Mouse (Mus musculus): ENCODE measurements at regions not wholly inside any gene's neighbourhood (a gene's known extent, or its start where the extent isn't known, plus 50 kb on each side); places are given as distances from the start of the nearest gene placed in this dataset.

DNA sequence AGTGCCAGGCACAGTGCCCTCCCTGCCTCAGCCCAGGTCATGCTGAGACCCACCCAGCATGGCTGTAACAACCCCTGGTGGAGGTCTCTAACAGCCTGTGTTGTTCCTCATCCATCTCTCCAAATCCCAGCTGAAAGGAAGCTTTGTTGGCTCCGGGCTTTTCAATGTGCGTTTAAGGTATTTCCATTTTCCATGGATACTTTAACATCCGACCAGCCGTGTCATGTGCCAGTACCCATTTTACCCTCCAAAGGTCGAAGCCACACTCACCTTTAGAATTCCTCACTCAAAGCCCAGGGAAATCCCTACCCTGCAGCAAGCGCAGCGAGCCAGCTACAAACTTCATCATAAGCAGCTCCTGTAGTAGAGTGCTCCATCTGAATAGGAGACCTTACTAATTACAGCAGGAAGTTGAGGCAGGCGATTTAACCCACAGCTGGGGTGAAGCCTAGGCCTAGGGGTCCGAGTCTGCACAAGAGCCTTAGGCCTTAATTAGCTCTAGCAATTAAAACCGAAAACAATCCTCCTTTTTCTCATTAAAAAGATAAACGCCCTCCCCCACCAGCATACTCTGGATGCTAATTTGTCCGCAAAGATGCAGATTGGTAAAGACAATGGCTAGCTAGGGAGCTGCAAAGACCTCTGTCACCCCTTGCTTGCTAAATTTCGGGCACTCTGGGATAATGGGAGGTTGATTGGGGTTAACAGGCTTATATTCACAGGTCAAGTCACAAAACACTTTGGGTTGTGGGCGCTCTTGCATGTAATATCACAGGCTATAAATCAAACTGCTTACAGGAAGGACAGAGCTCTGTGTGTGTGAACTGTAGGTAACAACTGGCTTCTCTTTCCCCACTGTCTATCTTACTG lies 171.2 kb downstream of the Pmp22 start:
- Histone ChIP-seq H3K4me1 (replicated peaks; ENCODE audit: control insufficient read depth, insufficient read depth, low read length) (no peaks in the 10 kb centered on the region), H3K9ac (ENCODE audit: low read depth, low read length) (no peak overlapping the region), H3K9me3 (ENCODE audit: control insufficient read depth) (no peaks in the 10 kb centered on the region), H3K4me3 (ENCODE audit: low read depth, low read length) (no peak overlapping the region), H3K27ac (ENCODE audit: low read depth, low read length) (no peak overlapping the region), H3K27me3 (replicated peaks; ENCODE audit: control insufficient read depth, insufficient read depth, low read length) (no peaks in the 10 kb centered on the region), H3K4me2 (replicated peaks; ENCODE audit: low read depth) (no peak overlapping the region), H3K36me3 (ENCODE audit: control insufficient read depth, insufficient read depth) (no peaks in the 10 kb centered on the region)
- no peak for TF ChIP-seq CTCF (IDR thresholded peaks at IDR 0.05; ENCODE audit: low read depth)
- WGBS, result 71% methylated on average over 14 of the region's 14 CpGs
- ATAC-seq, result no peak

- no peak overlapping the region for H3K27ac ChIP-seq (ENCODE audit: low read depth, low read length)
- no peaks in the 10 kb centered on the region for H3K27me3 ChIP-seq (replicated peaks; ENCODE audit: control insufficient read depth, insufficient read depth, low read length)
- WGBS, result 85% methylated on average over 4 of the region's 4 CpGs
- no peak overlapping the region for H3K9ac ChIP-seq (ENCODE audit: low read depth, low read length)
- no peaks in the 10 kb centered on the region for H3K9me3 ChIP-seq (ENCODE audit: control insufficient read depth)
- H3K4me2 ChIP-seq (replicated peaks; ENCODE audit: low read depth), result no peak overlapping the region
- no peaks in the 10 kb centered on the region for H3K36me3 ChIP-seq (ENCODE audit: control insufficient read depth, insufficient read depth)
- H3K4me1 ChIP-seq (replicated peaks; ENCODE audit: control insufficient read depth, insufficient read depth, low read length), result no peaks in the 10 kb centered on the region
- no peak for TF ChIP-seq CTCF (IDR thresholded peaks at IDR 0.05; ENCODE audit: low read depth)
- no peak overlapping the region for H3K4me3 ChIP-seq (ENCODE audit: low read depth, low read length)
- ATAC-seq, result no peak
Measured at GRCm38 (mm10) chr11:63325166-63325565, 196.4 kb downstream of the Pmp22 start.

GRCm38 (mm10) chr11:63326864-63327263 lies 198.1 kb downstream of the Pmp22 start:
- no peaks in the 10 kb centered on the region for H3K4me1 ChIP-seq (replicated peaks; ENCODE audit: control insufficient read depth, insufficient read depth, low read length)
- no peak overlapping the region for H3K9ac ChIP-seq (ENCODE audit: low read depth, low read length)
- no peak for TF ChIP-seq CTCF (IDR thresholded peaks at IDR 0.05; ENCODE audit: low read depth)
- H3K27ac ChIP-seq (ENCODE audit: low read depth, low read length), result no peak overlapping the region
- ATAC-seq, result no peak
- H3K36me3 ChIP-seq (ENCODE audit: control insufficient read depth, insufficient read depth), result no peaks in the 10 kb centered on the region
- no peak overlapping the region for H3K4me3 ChIP-seq (ENCODE audit: low read depth, low read length)
- 60% methylated on average over 5 of the region's 5 CpGs for WGBS
- H3K27me3 ChIP-seq (replicated peaks; ENCODE audit: control insufficient read depth, insufficient read depth, low read length), result no peaks in the 10 kb centered on the region
- H3K4me2 ChIP-seq (replicated peaks; ENCODE audit: low read depth), result no peak overlapping the region
- no peaks in the 10 kb centered on the region for H3K9me3 ChIP-seq (ENCODE audit: control insufficient read depth)

GRCm38 (mm10) chr11:63337503-63337902 lies 208.7 kb downstream of the Pmp22 start:
- 63% methylated on average over 9 of the region's 9 CpGs for WGBS
- Histone ChIP-seq H3K9ac (ENCODE audit: low read depth, low read length) (no peak overlapping the region), H3K27ac (ENCODE audit: low read depth, low read length) (no peak overlapping the region)

DNA sequence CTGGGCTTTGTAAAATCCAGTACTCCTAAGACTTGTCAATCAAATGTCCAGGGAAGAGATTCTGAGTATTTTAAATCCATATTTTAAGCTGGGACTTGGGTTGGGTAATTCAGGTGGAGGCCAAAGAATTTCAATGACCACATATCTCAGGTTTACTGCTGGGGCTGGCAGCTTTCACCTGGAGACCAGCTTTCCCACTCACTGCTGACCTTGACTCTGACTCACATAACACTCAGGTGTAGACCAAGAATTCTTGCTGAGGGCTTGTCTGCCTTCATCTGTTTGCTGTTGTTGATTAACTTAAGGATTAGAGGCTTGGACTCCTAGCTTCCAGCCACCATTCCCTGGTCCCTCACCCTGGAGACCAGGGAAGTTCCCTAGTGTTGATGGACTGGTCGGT lies 209.5 kb downstream of the Pmp22 start:
- TF ChIP-seq CTCF (IDR thresholded peaks at IDR 0.05; ENCODE audit: low read depth), result no peak
- Histone ChIP-seq H3K4me2 (replicated peaks; ENCODE audit: low read depth) (no peak overlapping the region), H3K27me3 (replicated peaks; ENCODE audit: control insufficient read depth, insufficient read depth, low read length) (no peaks in the 10 kb centered on the region), H3K36me3 (ENCODE audit: control insufficient read depth, insufficient read depth) (no peaks in the 10 kb centered on the region), H3K4me3 (ENCODE audit: low read depth, low read length) (no peak overlapping the region), H3K4me1 (replicated peaks; ENCODE audit: control insufficient read depth, insufficient read depth, low read length) (no peaks in the 10 kb centered on the region), H3K9me3 (ENCODE audit: control insufficient read depth) (no peaks in the 10 kb centered on the region), H3K9ac (ENCODE audit: low read depth, low read length) (no peak overlapping the region), H3K27ac (ENCODE audit: low read depth, low read length) (no peak overlapping the region)
- WGBS, result 76% methylated on average over 1 of the region's 1 CpGs
- ATAC-seq, result no peak

More at GRCm38 (mm10) chr11:63337503-63337902, 208.7 kb downstream of the Pmp22 start:
- no peak for TF ChIP-seq CTCF (IDR thresholded peaks at IDR 0.05; ENCODE audit: low read depth)
- Histone ChIP-seq H3K4me2 (replicated peaks; ENCODE audit: low read depth) (no peak overlapping the region), H3K36me3 (ENCODE audit: control insufficient read depth, insufficient read depth) (no peaks in the 10 kb centered on the region), H3K4me3 (ENCODE audit: low read depth, low read length) (no peak overlapping the region), H3K4me1 (replicated peaks; ENCODE audit: control insufficient read depth, insufficient read depth, low read length) (no peaks in the 10 kb centered on the region), H3K27me3 (replicated peaks; ENCODE audit: control insufficient read depth, insufficient read depth, low read length) (no peaks in the 10 kb centered on the region), H3K9me3 (ENCODE audit: control insufficient read depth) (no peaks in the 10 kb centered on the region)
- ATAC-seq, result no peak

- Histone ChIP-seq H3K4me3 (ENCODE audit: low read depth, low read length) (no peak overlapping the region), H3K9me3 (ENCODE audit: control insufficient read depth) (no peaks in the 10 kb centered on the region), H3K9ac (ENCODE audit: low read depth, low read length) (no peak overlapping the region), H3K4me1 (replicated peaks; ENCODE audit: control insufficient read depth, insufficient read depth, low read length) (no peaks in the 10 kb centered on the region), H3K4me2 (replicated peaks; ENCODE audit: low read depth) (no peak overlapping the region), H3K36me3 (ENCODE audit: control insufficient read depth, insufficient read depth) (no peaks in the 10 kb centered on the region), H3K27me3 (replicated peaks; ENCODE audit: control insufficient read depth, insufficient read depth, low read length) (no peaks in the 10 kb centered on the region), H3K27ac (ENCODE audit: low read depth, low read length) (no peak overlapping the region)
- 89% methylated on average over 4 of the region's 4 CpGs for WGBS
- no peak for TF ChIP-seq CTCF (IDR thresholded peaks at IDR 0.05; ENCODE audit: low read depth)
- no peak for ATAC-seq
Measured at GRCm38 (mm10) chr11:63345653-63346052, 216.9 kb downstream of the Pmp22 start.

Data from intestine, postnatal 0 days (tissue).